Mouse (Mus musculus) ES-E14 (cell line): ENCODE data around the gene Pard3b. TPM values are rescaled to one million over a fixed set of nuclear protein-coding genes. Genes with fewer than 3 reads are reported as not detected.

Experiments used
- DNase-seq: peaks from one replicate; pipeline ENCODE4 v3.0.0-alpha.2; 2013; ENCODE audit warnings: low read depth, low spot score
- H3K27ac ChIP-seq: 2 replicates; pipeline ENCODE4 v1.5.1; 2012; ENCODE audit warnings: low read depth, mild to moderate bottlenecking, low read length, moderate library complexity, mixed read lengths; ENCODE audit not compliant: poor library complexity, insufficient read depth, severe bottlenecking
- H3K36me3 ChIP-seq: 2 replicates; pipeline ENCODE4 v1.6.1; 2012; ENCODE audit warnings: mild to moderate bottlenecking, low read length, moderate library complexity, mixed read lengths; ENCODE audit not compliant: control insufficient read depth, poor library complexity, insufficient read depth, severe bottlenecking
- H3K4me1 ChIP-seq, 2 experiments: fragments of 150-350 bp in 1 of 2; sonication (generic) in 1 of 2; 2 replicates each; pipeline ENCODE4 v1.6.1; 2012; ENCODE audit warnings: low read length in 2 of 2, mild to moderate bottlenecking in 1 of 2, mixed read lengths in 1 of 2; ENCODE audit not compliant: control insufficient read depth in 2 of 2, insufficient read depth in 2 of 2, poor library complexity in 1 of 2
- H3K4me3 ChIP-seq, 2 experiments: fragments of 150-350 bp in 1 of 2; sonication (generic) in 1 of 2; 2 replicates each; pipeline ENCODE4 v1.5.1; 2012; ENCODE audit warnings: low read length in 2 of 2, low read depth in 1 of 2, mild to moderate bottlenecking in 1 of 2, mixed read lengths in 1 of 2; ENCODE audit not compliant: insufficient read depth in 1 of 2, poor library complexity in 1 of 2, severe bottlenecking in 1 of 2
- H3K9ac ChIP-seq: 2 replicates; pipeline ENCODE4 v1.6.1; 2012; ENCODE audit warnings: low read depth, mild to moderate bottlenecking, low read length, mixed read lengths; ENCODE audit not compliant: poor library complexity, insufficient read depth, severe bottlenecking
- H3K9me3 ChIP-seq: fragments of 150-350 bp; sonication (generic); 2 replicates; pipeline ENCODE4 v1.6.1; 2012; ENCODE audit warnings: low read depth, mild to moderate bottlenecking, low read length; ENCODE audit not compliant: control insufficient read depth, insufficient read depth
- CHD2 ChIP-seq: IDR thresholded peaks from 2 replicates; pipeline ENCODE4 v1.6.1; 2014; ENCODE audit warnings: mild to moderate bottlenecking, low read depth, low read length, inconsistent platforms
- HCFC1 ChIP-seq: IDR thresholded peaks from 2 replicates; pipeline ENCODE4 v1.6.1; 2012; ENCODE audit warnings: low read length, inconsistent platforms, borderline replicate concordance; ENCODE audit not compliant: insufficient read depth
- MAFK ChIP-seq: IDR thresholded peaks from 2 replicates; pipeline ENCODE4 v1.6.1; 2014; ENCODE audit warnings: mild to moderate bottlenecking, low read depth, low read length, inconsistent platforms; ENCODE audit not compliant: insufficient read depth
- ZC3H11A ChIP-seq: IDR thresholded peaks from 2 replicates; pipeline ENCODE4 v1.6.1; 2012; ENCODE audit warnings: low read depth, mild to moderate bottlenecking, inconsistent platforms, low read length, borderline replicate concordance
- ZNF384 ChIP-seq: IDR thresholded peaks from 2 replicates; pipeline ENCODE4 v1.6.1; 2012; ENCODE audit warnings: low read depth, low read length, inconsistent platforms
- in situ Hi-C, 2 experiments: fragments of 600-800 bp; cut with MboI; formaldehyde crosslinking; loops; one replicate each; pipeline ENCODE4 v1.15.1; 2025; ENCODE audit warnings: low sequenced_read_pairs in 2 of 2, inconsistent platforms in 1 of 2; ENCODE audit not compliant: unreplicated experiment in 2 of 2
- total RNA-seq: library from RNA; depleted of rRNA; stranded (reverse); fragments of 300-350 nt; gene quantifications from 2 replicates; pipeline ENCODE4 v1.2.3, GENCODE M21; 2012

Gene Pard3b
- total RNA-seq, 1 experiment, result 0.49 TPM

DNA sequence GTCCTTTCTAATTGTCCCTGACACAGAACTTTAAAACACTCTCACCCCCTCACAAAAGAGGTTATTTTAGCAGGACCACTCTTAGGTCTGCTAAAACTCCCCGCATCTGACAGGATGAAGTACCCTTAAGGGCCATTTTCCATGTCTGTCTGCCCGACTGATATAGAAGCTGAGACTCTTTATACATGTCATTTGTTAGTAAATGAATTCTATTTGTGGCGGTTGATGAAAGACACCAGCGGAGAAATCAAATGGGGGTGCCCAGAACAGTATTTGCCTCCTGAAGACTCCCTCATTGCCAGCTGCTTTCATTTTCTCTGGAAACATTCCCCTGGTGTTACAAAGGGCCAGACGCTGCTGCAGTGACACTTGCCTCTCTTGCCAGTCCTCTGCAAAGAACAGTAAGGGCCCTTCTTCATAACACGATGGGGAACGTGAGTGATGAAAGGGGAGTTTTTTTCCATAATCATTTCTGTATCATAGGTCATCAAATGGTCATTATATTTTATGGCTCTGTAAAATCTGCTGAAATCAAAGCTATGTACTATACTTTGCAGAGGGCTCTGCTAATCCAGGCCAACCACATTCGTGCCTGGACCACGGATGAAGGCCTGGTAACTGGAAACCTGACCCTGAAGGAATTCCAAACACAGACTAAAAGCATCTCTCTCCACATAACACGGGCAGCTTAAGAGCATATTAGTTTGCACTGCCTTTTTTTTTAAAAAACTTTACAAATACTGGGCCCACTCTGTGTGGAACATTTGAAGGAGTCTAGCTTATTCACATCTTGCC is 993.1 kb downstream of the Pard3b start:
- no peak for TF ChIP-seq HCFC1
- TF ChIP-seq CHD2, result no peak
- no peak for TF ChIP-seq MAFK
- no peak for TF ChIP-seq ZNF384
- TF ChIP-seq ZC3H11A, result no peak
- no peaks in the 10 kb centered on the region for H3K36me3 ChIP-seq
- H3K4me3 ChIP-seq, result no peak overlapping the region
- no peaks in the 10 kb centered on the region for H3K4me1 ChIP-seq
- in situ Hi-C loops, result no loop called here
- DNase-seq, result no peak
- no peaks in the 10 kb centered on the region for H3K9me3 ChIP-seq
- no peak overlapping the region for H3K9ac ChIP-seq
- H3K27ac ChIP-seq, result no peak overlapping the region

DNA sequence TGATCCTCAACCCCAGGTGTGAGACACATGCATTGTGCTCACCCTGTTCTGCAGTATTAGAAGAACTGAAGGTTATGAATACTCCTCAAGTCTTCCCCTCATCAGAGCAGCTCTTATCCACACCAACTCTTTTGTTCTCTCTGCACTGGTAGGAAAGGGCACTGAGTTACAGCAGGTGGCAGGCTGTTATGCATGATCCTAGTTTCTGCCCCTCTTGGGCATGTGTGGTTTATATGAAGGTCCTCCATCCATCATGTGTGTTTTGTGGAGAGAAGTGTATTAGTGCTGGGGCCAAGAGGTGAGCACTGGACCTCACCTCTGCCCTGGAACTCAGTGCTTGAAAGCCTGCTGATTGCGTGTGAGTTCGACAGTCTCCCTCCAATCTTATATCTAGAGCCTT is 994.3 kb downstream of the Pard3b start:
- DNase-seq, result no peak
- no peak overlapping the region for H3K9ac ChIP-seq
- no peaks in the 10 kb centered on the region for H3K36me3 ChIP-seq
- in situ Hi-C loops, result no loop called here
- no peak overlapping the region for H3K4me3 ChIP-seq
- no peaks in the 10 kb centered on the region for H3K4me1 ChIP-seq
- H3K27ac ChIP-seq, result no peak overlapping the region
- H3K9me3 ChIP-seq, result no peaks in the 10 kb centered on the region
- no peak for TF ChIP-seq ZNF384
- TF ChIP-seq MAFK, result no peak

DNA sequence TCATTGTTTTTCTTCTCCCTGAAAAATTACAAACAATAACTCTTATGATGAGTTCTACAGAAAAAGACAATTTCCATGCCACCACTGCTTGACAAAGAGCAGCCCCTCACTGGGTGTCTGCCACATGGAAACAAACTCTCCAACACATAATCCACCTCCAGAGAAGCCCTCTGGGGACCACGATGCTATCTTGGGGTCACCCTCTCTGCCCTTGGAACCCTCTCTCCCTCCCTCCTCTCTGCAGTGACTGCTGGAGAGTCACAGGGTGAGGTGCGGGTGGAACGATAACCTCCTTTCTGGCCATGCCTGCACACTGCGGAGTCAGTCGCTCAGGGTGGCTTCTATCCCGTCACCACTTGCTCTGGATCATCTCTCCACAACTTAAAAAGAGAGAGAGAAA is 996.6 kb downstream of the Pard3b start:
- Histone ChIP-seq H3K36me3 (no peaks in the 10 kb centered on the region), H3K9ac (no peak overlapping the region), H3K9me3 (no peaks in the 10 kb centered on the region), H3K27ac (no peak overlapping the region), H3K4me3 (no peak overlapping the region), H3K4me1 (no peaks in the 10 kb centered on the region)
- no peak for TF ChIP-seq ZNF384
- TF ChIP-seq ZC3H11A, result no peak
- TF ChIP-seq HCFC1, result no peak
- no peak for TF ChIP-seq CHD2
- no peak for TF ChIP-seq MAFK
- no peak for DNase-seq
- in situ Hi-C loops, result no loop called here

DNA sequence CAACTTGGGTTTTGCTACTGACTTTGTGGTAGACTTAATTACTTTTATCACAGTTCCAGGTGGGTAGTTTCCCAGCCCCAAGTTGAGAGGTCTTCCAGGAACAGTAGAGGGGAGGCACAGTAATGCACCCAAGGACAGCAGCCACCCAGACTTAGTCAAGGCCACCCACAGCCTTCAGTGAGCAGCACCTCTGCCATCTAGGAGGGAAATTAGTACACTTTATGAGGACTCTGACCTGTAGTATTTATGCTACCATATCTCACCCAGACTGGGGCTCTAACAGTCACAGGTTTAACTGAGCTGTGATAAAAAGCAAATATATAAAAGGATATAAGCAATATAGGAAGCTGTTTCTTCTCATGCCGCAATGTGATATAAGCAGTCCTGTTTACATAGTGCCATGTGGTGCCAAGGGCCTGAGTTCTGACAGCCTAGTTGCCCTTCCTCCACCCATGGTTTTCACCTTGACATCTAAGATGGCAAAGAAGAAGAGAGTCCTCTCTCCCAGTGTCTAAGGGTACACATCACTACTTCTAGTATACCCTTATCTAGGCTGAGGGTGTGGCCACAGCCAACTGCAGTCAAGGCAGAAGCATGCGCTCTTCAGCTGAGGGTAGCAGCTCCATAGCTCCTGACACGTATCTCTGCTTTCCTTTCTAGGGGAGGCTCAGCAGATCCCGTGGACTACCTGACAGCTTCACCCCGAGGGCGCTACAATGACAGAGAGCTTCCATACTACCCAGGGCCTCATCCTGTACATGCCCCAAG is 998.5 kb downstream of the Pard3b start:
- TF ChIP-seq ZC3H11A (no peak), CHD2 (no peak)
- no peak overlapping the region for H3K27ac ChIP-seq
- H3K9ac ChIP-seq, result no peak overlapping the region
- H3K4me3 ChIP-seq, result no peak overlapping the region
- no peaks in the 10 kb centered on the region for H3K9me3 ChIP-seq
- in situ Hi-C loops, result no loop called here
- no peaks in the 10 kb centered on the region for H3K36me3 ChIP-seq
- DNase-seq, result no peak
- H3K4me1 ChIP-seq, result no peaks in the 10 kb centered on the region

- TF ChIP-seq MAFK (no peak), ZNF384 (no peak), ZC3H11A (no peak)
Measured at GRCm38 (mm10) chr1:62639012-62639411, 1000.4 kb downstream of the Pard3b start.

More at GRCm38 (mm10) chr1:62639012-62639411, 1000.4 kb downstream of the Pard3b start:
- no peak overlapping the region for H3K4me3 ChIP-seq
- H3K36me3 ChIP-seq, result no peaks in the 10 kb centered on the region
- no peaks in the 10 kb centered on the region for H3K9me3 ChIP-seq
- in situ Hi-C loops, result no loop called here
- no peak overlapping the region for H3K27ac ChIP-seq
- H3K9ac ChIP-seq, result no peak overlapping the region
- no peak for DNase-seq
- no peaks in the 10 kb centered on the region for H3K4me1 ChIP-seq
